Mouse (Mus musculus): ENCODE results near the gene Capn13.

DNA sequence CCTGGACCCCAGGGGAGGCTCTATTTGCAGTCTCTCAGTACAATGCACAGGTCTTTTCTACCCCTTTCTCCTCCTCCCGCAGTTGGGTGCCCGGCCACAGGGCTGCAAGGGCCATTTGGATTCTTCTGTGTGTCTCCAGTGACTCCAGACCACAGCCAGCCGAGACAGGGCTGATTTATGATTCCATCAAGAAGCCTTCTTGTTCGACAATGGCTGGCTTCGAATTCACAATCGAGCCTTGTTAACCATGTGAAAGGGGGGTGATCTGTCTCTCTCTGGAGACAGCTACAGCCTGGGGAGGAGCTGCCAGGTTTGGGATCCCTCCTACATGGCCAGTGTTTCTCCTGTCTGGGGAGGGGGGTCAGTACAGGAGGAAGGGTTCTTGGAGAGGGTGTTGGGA lies 75.4 kb downstream of the Capn13 start:
- TF ChIP-seq CTCF (IDR thresholded peaks at IDR 0.05; ENCODE audit: low read depth, low read length) = no peak
- TF ChIP-seq GATA2 (IDR thresholded peaks at IDR 0.05; ENCODE audit: borderline replicate concordance, low read depth, low read length) = no peak
- TF ChIP-seq POLR2AphosphoS5 (IDR thresholded peaks at IDR 0.05; ENCODE audit: insufficient replicate concordance, low read depth, low read length) = no peak
- no peak for TF ChIP-seq GATA1 (IDR thresholded peaks at IDR 0.05; ENCODE audit: borderline replicate concordance, low read length)

Data from G1E (cell line).